Mouse (Mus musculus): ENCODE data around the gene Fam173b. TPM values are rescaled to one million over a fixed set of nuclear protein-coding genes. Genes with fewer than 3 reads are reported as not detected.

Gene Fam173b
- total RNA-seq, 2 experiments from 2014 or later, result 11.4 to 12.6 TPM

DNA sequence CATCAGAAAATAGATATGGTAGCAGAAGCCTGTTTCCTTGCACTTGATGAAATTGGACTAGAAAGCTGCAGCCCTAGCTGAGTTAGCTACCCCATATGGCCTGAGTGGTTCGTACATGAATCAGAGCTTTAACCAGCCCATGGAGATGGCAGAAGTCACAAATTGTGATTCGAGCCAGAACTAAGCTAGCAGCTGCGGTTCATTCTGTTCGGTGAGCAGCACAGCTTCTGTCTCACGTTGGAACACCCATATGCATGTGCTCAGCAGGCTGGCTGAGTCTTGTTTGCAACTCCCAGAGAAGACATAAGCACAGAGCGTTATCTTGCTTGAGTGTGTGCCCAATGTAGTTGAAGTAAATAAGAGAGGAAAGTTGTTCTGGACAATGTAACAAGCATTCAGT, 32.9 kb downstream of the Fam173b start:
- DNase-seq, result no peak

DNA sequence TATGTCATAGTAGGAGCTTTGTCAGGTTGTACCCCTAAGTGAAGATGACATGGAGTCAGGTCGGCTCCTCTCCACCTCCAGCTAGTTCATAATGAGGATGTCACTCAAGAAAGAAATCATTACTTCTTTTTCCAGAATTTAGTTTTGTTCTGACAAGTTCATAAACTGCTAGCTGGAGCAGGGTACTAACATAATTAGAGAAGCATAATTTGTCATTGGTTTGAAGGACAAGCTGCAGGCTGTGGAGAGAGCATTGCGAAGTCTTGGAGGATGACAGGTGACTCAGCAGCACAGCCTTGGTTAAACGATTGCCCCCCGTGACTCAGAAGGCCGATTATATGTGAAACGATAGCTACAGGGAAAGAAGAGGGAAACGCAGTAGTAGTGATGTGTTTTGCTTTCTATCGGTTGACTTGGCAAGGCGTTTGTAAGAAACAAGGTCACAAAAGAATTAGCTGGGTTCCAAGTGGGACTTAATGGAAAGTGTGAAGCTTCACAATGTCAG, 34.5 kb downstream of the Fam173b start:
- no peak for DNase-seq

- no peak for DNase-seq
Observed at GRCm38 (mm10) chr15:31647225-31647624, 45.6 kb downstream of the Fam173b start.

- no peak for DNase-seq
Observed at GRCm38 (mm10) chr15:31647851-31648569, 46.4 kb downstream of the Fam173b start.

DNA sequence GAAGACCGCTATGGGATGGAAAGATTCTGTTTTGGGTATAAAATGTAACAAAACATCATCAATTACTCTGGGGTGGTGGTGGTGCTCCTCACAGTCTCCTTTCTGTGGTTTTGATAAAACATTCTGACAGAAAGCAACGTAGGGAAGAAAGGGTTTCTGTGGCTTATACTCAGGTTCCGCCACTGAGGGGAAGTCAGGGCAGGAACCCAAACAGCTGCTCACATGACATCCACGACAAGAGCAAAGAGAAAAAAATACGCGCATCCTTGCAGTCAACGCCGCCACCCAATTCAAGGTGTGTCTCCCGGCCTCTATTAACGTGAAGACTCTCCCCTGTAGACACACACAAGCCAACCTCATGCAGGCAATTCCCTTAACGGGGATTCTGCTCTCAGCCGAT, 48.0 kb downstream of the Fam173b start:
- no peak for DNase-seq

DNA sequence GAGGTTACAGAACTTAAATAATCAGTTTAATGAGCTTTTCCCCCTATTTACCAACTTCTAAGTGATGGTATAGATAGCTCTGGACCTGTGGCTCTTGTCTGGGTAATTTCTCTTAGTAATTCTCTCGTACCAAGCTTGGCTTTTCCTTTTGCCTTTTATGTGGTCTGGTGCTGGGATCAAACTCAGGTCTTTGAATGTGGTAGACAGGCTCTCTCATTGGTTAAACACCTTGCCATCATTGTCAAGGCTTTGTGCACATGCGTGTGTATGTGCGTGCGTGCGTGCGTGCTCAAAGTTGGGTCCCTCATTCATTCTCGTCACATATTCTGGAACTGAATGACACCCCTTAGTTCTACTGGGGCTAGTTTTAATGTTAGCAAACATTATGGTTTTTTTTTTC, 49.2 kb downstream of the Fam173b start:
- no peak for DNase-seq

- DNase-seq, result no peak
Observed at GRCm38 (mm10) chr15:31660133-31660795, 58.6 kb downstream of the Fam173b start.

- DNase-seq, result no peak
Observed at GRCm38 (mm10) chr15:31660844-31661243, 59.2 kb downstream of the Fam173b start.

- no peak for DNase-seq
Observed at GRCm38 (mm10) chr15:31661802-31662201, 60.1 kb downstream of the Fam173b start.

DNA sequence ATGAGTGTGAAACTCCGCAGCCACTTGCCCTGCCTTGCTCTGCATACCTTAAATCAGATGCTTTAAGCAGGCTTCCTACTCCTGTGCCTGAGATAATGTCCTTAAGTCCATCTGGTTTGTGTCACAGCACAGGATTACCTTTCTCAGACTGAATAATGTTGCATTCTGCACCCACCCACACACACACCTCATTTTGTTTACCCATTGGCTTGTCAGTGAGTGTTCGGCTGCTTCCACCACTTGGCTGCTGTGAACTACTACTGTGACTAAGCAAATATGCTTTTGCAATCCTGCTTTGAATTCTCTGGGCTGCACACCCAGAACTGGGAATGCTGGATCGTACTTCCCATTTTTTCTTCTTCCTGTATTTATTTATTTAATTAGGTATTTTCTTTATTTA, 61.4 kb downstream of the Fam173b start:
- DNase-seq, result no peak

Other genes with a start within 250 kb of the Fam173b start
- gene Ankrd33b, start 234.1 kb upstream of the Fam173b start, total RNA-seq (2021), result 1 to 10 TPM; 5.5 to 5.8 TPM
- under 1 TPM in 1 of 2 experiments, not detected in 1; 0.38 TPM for gene Ropn1l, start 148.1 kb upstream of the Fam173b start, total RNA-seq (2021)
- 10 to 100 TPM; 69.4 to 75.0 TPM for gene March6, start 70.8 kb upstream of the Fam173b start, total RNA-seq (2021)
- gene Cmbl, start 36.5 kb upstream of the Fam173b start, total RNA-seq (2021), result 10 to 100 TPM; 48.0 to 51.9 TPM
- 100 to 1,000 TPM; 248 to 264 TPM for gene Cct5, start within 50 bp of the Fam173b start, total RNA-seq (2021)